ENCODE assay signal across 16 mouse cellular contexts in genomic region chr15:82979531-82979930, GRCm38 (mm10).
"Had no signal": no experiment of that assay in that cellular context is flagged by ENCODE, and none has a peak within 500 bp of the region (broad histone marks: within the 10 kb centered on the region; RNA-seq: fewer than 3 reads in every experiment).

No protein-coding gene starts in this region.

- DNase-seq: lung, adult 18-20 months; lung, embryonic 14.5 days; lung, postnatal 10 days; lung, postnatal 4 days; retina, postnatal 1 day; right cerebral cortex, adult 18-20 months; right cerebral cortex, postnatal 25 days; right cerebral cortex, postnatal 4 days; spleen, adult 18-20 months; thymus, adult 18-20 months; thymus, postnatal 36 days had no signal

- H3K27ac ChIP-seq: midbrain, embryonic 13.5 days; midbrain, embryonic 15.5 days; neural tube, embryonic 13.5 days; neural tube, embryonic 15.5 days had no signal

- H3K36me3 ChIP-seq: midbrain, embryonic 13.5 days; midbrain, embryonic 15.5 days; neural tube, embryonic 13.5 days; neural tube, embryonic 15.5 days had no signal

- H3K9ac ChIP-seq: lung, embryonic 14.5 days; midbrain, embryonic 13.5 days; midbrain, embryonic 15.5 days; neural tube, embryonic 13.5 days; neural tube, embryonic 15.5 days had no signal

- H3K4me3 ChIP-seq: midbrain, embryonic 13.5 days; midbrain, embryonic 15.5 days; neural tube, embryonic 13.5 days; neural tube, embryonic 15.5 days had no signal

- ATAC-seq: midbrain, embryonic 13.5 days; midbrain, embryonic 15.5 days had no signal

- H3K9me3 ChIP-seq: midbrain, embryonic 13.5 days; midbrain, embryonic 15.5 days; neural tube, embryonic 15.5 days had no signal

- H3K4me2 ChIP-seq: lung, embryonic 14.5 days; midbrain, embryonic 11.5 days; midbrain, embryonic 13.5 days; midbrain, embryonic 15.5 days; neural tube, embryonic 13.5 days; neural tube, embryonic 15.5 days had no signal
